Mouse (Mus musculus): ENCODE data around the gene Rapgef2. TPM values are rescaled to one million over a fixed set of nuclear protein-coding genes. Genes with fewer than 3 reads are reported as not detected.

Rapgef2 gene
- polyA plus RNA-seq, 1 experiment from 2014 or later = 9.7 TPM

- 81% methylated on average over 2 of the region's 2 CpGs for WGBS
- Histone ChIP-seq H3K36me3 (ENCODE audit: control insufficient read depth, insufficient read depth, low read length) (peaks cover 7% of the 10 kb centered on the region), H3K4me3 (ENCODE audit: low read depth, low read length) (no peak overlapping the region), H3K27me3 (replicated peaks; ENCODE audit: control insufficient read depth, insufficient read depth, low read length) (no peaks in the 10 kb centered on the region), H3K9me3 (replicated peaks; ENCODE audit: control insufficient read depth, low read length) (no peaks in the 10 kb centered on the region), H3K4me2 (ENCODE audit: low read length) (no peak overlapping the region), H3K9ac (ENCODE audit: low read length) (no peak overlapping the region), H3K27ac (ENCODE audit: low read depth, low read length) (no peak overlapping the region), H3K4me1 (ENCODE audit: control insufficient read depth, insufficient read depth, low read length) (no peaks in the 10 kb centered on the region)
- ATAC-seq = no peak
- no peak for DNase-seq (ENCODE audit: low spot score)
Measured at GRCm38 (mm10) chr3:79106360-79106759, 180.0 kb downstream of the Rapgef2 start.

GRCm38 (mm10) chr3:79103604-79104003 is 182.7 kb downstream of the Rapgef2 start:
- Histone ChIP-seq H3K4me1 (ENCODE audit: control insufficient read depth, insufficient read depth, low read length) (no peaks in the 10 kb centered on the region), H3K27me3 (replicated peaks; ENCODE audit: control insufficient read depth, insufficient read depth, low read length) (no peaks in the 10 kb centered on the region), H3K4me2 (ENCODE audit: low read length) (no peak overlapping the region), H3K9ac (ENCODE audit: low read length) (no peak overlapping the region), H3K27ac (ENCODE audit: low read depth, low read length) (no peak overlapping the region), H3K9me3 (replicated peaks; ENCODE audit: control insufficient read depth, low read length) (no peaks in the 10 kb centered on the region), H3K4me3 (ENCODE audit: low read depth, low read length) (no peak overlapping the region), H3K36me3 (ENCODE audit: control insufficient read depth, insufficient read depth, low read length) (peaks cover 10% of the 10 kb centered on the region)
- DNase-seq (ENCODE audit: low spot score) = no peak
- 94% methylated on average over 9 of the region's 9 CpGs for WGBS
- no peak for ATAC-seq

DNA sequence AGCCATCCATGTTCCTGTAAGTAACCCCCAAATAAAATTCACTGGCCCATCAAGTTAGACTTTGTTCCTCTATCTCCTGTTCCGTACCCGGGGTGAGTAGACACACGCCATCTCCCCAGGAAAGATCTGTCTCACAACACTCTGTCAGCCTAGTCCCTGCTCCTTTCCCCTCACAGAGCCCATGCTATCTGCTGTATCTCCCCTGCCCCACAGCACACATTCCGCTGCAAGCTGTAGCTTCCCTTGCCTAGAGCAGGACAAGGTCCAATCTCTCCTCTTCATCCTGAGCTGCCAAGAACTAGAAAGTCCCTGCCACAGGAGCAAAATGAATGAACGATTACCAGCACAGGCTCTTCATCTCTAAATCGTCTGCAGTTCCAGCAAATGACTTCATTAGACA is 184.6 kb downstream of the Rapgef2 start:
- H3K9ac ChIP-seq (ENCODE audit: low read length) = no peak overlapping the region
- no peaks in the 10 kb centered on the region for H3K9me3 ChIP-seq (replicated peaks; ENCODE audit: control insufficient read depth, low read length)
- DNase-seq (ENCODE audit: low spot score) (no peak), ATAC-seq (no peak)
- H3K4me1 ChIP-seq (ENCODE audit: control insufficient read depth, insufficient read depth, low read length) = no peaks in the 10 kb centered on the region
- no peak overlapping the region for H3K4me2 ChIP-seq (ENCODE audit: low read length)
- peaks cover 16% of the 10 kb centered on the region for H3K36me3 ChIP-seq (ENCODE audit: control insufficient read depth, insufficient read depth, low read length)
- no peak overlapping the region for H3K27ac ChIP-seq (ENCODE audit: low read depth, low read length)
- no peaks in the 10 kb centered on the region for H3K27me3 ChIP-seq (replicated peaks; ENCODE audit: control insufficient read depth, insufficient read depth, low read length)
- WGBS = 82% methylated on average over 6 of the region's 6 CpGs
- no peak overlapping the region for H3K4me3 ChIP-seq (ENCODE audit: low read depth, low read length)

GRCm38 (mm10) chr3:79100831-79101230 is 185.5 kb downstream of the Rapgef2 start:
- Histone ChIP-seq H3K9ac (ENCODE audit: low read length) (no peak overlapping the region), H3K36me3 (ENCODE audit: control insufficient read depth, insufficient read depth, low read length) (peaks cover 16% of the 10 kb centered on the region), H3K27me3 (replicated peaks; ENCODE audit: control insufficient read depth, insufficient read depth, low read length) (no peaks in the 10 kb centered on the region), H3K9me3 (replicated peaks; ENCODE audit: control insufficient read depth, low read length) (no peaks in the 10 kb centered on the region), H3K27ac (ENCODE audit: low read depth, low read length) (no peak overlapping the region), H3K4me3 (ENCODE audit: low read depth, low read length) (no peak overlapping the region), H3K4me1 (ENCODE audit: control insufficient read depth, insufficient read depth, low read length) (no peaks in the 10 kb centered on the region), H3K4me2 (ENCODE audit: low read length) (no peak overlapping the region)
- DNase-seq (ENCODE audit: low spot score) (no peak), ATAC-seq (no peak)
- WGBS = 95% methylated on average over 7 of the region's 7 CpGs

DNA sequence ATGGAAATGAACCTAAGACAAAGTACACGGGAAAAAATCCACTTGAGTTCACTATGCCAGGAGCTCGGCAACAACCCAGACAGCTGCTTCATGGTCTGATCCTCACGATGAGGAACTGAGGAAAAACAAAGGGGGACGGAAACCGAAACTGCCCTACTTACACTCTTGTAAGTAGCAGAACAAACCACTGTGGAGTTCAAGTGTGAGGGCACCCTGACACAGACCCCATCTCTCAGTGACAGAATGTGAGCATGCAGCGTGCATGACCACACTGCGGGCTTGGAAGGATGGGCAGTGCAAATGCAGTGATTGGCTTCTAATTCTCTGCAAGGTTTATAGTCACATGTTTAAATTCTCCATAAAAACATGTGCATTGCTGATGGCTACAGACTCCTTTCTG is 197.2 kb downstream of the Rapgef2 start:
- Histone ChIP-seq H3K36me3 (ENCODE audit: control insufficient read depth, insufficient read depth, low read length) (peaks cover 66% of the 10 kb centered on the region), H3K27me3 (replicated peaks; ENCODE audit: control insufficient read depth, insufficient read depth, low read length) (no peaks in the 10 kb centered on the region), H3K4me1 (ENCODE audit: control insufficient read depth, insufficient read depth, low read length) (no peaks in the 10 kb centered on the region), H3K4me3 (ENCODE audit: low read depth, low read length) (no peak overlapping the region), H3K4me2 (ENCODE audit: low read length) (no peak overlapping the region), H3K27ac (ENCODE audit: low read depth, low read length) (no peak overlapping the region), H3K9ac (ENCODE audit: low read length) (no peak overlapping the region), H3K9me3 (replicated peaks; ENCODE audit: control insufficient read depth, low read length) (no peaks in the 10 kb centered on the region)
- DNase-seq (ENCODE audit: low spot score) = no peak
- ATAC-seq = no peak
- WGBS = 85% methylated on average over 7 of the region's 7 CpGs

GRCm38 (mm10) chr3:79088461-79088860 is 197.9 kb downstream of the Rapgef2 start:
- H3K27me3 ChIP-seq (replicated peaks; ENCODE audit: control insufficient read depth, insufficient read depth, low read length) = no peaks in the 10 kb centered on the region
- no peak for ATAC-seq
- H3K4me1 ChIP-seq (ENCODE audit: control insufficient read depth, insufficient read depth, low read length) = no peaks in the 10 kb centered on the region
- no peak overlapping the region for H3K9ac ChIP-seq (ENCODE audit: low read length)
- no peak for DNase-seq (ENCODE audit: low spot score)
- H3K27ac ChIP-seq (ENCODE audit: low read depth, low read length) = no peak overlapping the region
- peaks cover 66% of the 10 kb centered on the region for H3K36me3 ChIP-seq (ENCODE audit: control insufficient read depth, insufficient read depth, low read length)
- WGBS = 93% methylated on average over 5 of the region's 5 CpGs
- H3K4me3 ChIP-seq (ENCODE audit: low read depth, low read length) = no peak overlapping the region
- H3K4me2 ChIP-seq (ENCODE audit: low read length) = no peak overlapping the region
- no peaks in the 10 kb centered on the region for H3K9me3 ChIP-seq (replicated peaks; ENCODE audit: control insufficient read depth, low read length)

- no peak overlapping the region for H3K4me2 ChIP-seq (ENCODE audit: low read length)
- no peak overlapping the region for H3K27ac ChIP-seq (ENCODE audit: low read depth, low read length)
- H3K36me3 ChIP-seq (ENCODE audit: control insufficient read depth, insufficient read depth, low read length) = peaks cover 69% of the 10 kb centered on the region
- DNase-seq (ENCODE audit: low spot score) (no peak), ATAC-seq (no peak)
- H3K27me3 ChIP-seq (replicated peaks; ENCODE audit: control insufficient read depth, insufficient read depth, low read length) = no peaks in the 10 kb centered on the region
- H3K4me1 ChIP-seq (ENCODE audit: control insufficient read depth, insufficient read depth, low read length) = no peaks in the 10 kb centered on the region
- 91% methylated on average over 4 of the region's 4 CpGs for WGBS
- no peak overlapping the region for H3K9ac ChIP-seq (ENCODE audit: low read length)
- no peaks in the 10 kb centered on the region for H3K9me3 ChIP-seq (replicated peaks; ENCODE audit: control insufficient read depth, low read length)
- no peak overlapping the region for H3K4me3 ChIP-seq (ENCODE audit: low read depth, low read length)
Measured at GRCm38 (mm10) chr3:79086282-79086681, 200.0 kb downstream of the Rapgef2 start.

DNA sequence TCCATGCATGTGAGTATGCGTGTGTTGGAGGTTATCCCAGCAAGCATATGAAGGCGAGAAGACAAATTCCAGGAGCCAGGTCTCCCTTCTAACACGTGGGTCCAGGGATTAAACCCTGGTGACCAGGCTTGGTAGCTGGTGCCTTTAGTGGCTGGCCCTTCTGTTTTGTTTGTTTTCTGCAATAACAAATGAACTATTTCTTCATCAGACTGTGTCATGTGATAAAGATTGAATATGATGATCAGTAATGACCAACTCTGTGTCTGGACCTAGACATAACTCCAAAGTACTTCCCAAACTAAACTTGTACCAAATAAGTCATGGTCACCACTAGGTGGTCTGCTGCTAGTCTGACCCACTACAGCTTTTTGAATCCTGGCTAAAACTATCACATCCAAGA is 202.4 kb downstream of the Rapgef2 start:
- Histone ChIP-seq H3K4me2 (ENCODE audit: low read length) (no peak overlapping the region), H3K4me3 (ENCODE audit: low read depth, low read length) (no peak overlapping the region), H3K9me3 (replicated peaks; ENCODE audit: control insufficient read depth, low read length) (no peaks in the 10 kb centered on the region), H3K9ac (ENCODE audit: low read length) (no peak overlapping the region), H3K27me3 (replicated peaks; ENCODE audit: control insufficient read depth, insufficient read depth, low read length) (no peaks in the 10 kb centered on the region), H3K4me1 (ENCODE audit: control insufficient read depth, insufficient read depth, low read length) (no peaks in the 10 kb centered on the region), H3K36me3 (ENCODE audit: control insufficient read depth, insufficient read depth, low read length) (peaks cover 72% of the 10 kb centered on the region), H3K27ac (ENCODE audit: low read depth, low read length) (no peak overlapping the region)
- WGBS = 90% methylated on average over 3 of the region's 3 CpGs
- ATAC-seq = no peak
- DNase-seq (ENCODE audit: low spot score) = no peak

DNA sequence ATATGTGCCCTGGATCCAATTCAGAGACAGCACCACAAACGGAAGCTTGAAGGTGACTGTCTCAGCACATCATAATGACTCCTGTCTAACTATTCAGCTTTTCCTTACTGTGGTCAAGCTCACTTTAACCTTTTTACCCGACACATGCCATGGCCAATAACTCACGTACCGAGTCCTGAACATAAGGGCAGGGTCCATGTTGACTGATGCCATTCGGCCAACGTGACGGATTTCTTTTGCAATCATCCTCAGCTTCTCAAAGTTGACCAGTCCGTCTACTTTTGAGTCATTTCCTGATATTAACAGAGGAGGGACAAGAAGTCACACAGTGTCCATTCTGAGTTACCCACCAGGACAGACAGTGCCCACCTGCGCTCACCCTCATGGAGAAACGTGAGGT is 203.3 kb downstream of the Rapgef2 start:
- no peak for DNase-seq (ENCODE audit: low spot score)
- Histone ChIP-seq H3K27me3 (replicated peaks; ENCODE audit: control insufficient read depth, insufficient read depth, low read length) (no peaks in the 10 kb centered on the region), H3K4me2 (ENCODE audit: low read length) (no peak overlapping the region), H3K9me3 (replicated peaks; ENCODE audit: control insufficient read depth, low read length) (no peaks in the 10 kb centered on the region), H3K36me3 (ENCODE audit: control insufficient read depth, insufficient read depth, low read length) (peaks cover 75% of the 10 kb centered on the region), H3K4me3 (ENCODE audit: low read depth, low read length) (no peak overlapping the region), H3K9ac (ENCODE audit: low read length) (no peak overlapping the region), H3K4me1 (ENCODE audit: control insufficient read depth, insufficient read depth, low read length) (no peaks in the 10 kb centered on the region), H3K27ac (ENCODE audit: low read depth, low read length) (no peak overlapping the region)
- no peak for ATAC-seq
- WGBS = 96% methylated on average over 10 of the region's 10 CpGs

Data from forebrain, embryonic 14.5 days (tissue).